Mouse (Mus musculus) WW6 (cell line): ENCODE data around the gene Ide.

Experiments
- DNase-seq: peaks from one replicate; pipeline ENCODE4 v3.0.0-alpha.2; 2013; ENCODE audit warnings: low read depth, low spot score

Ide gene

GRCm38 (mm10) chr19:37337752-37338151 is at the start of gene Ide:
Ide (minus strand) TSS chr19:37337852.
- DNase-seq = no peak

- DNase-seq = no peak
Measured at GRCm38 (mm10) chr19:37386126-37386525, 48.5 kb upstream of the Ide start.

GRCm38 (mm10) chr19:37378816-37379215 is 41.2 kb upstream of the Ide start:
- DNase-seq = no peak

GRCm38 (mm10) chr19:37377404-37377990 is 39.8 kb upstream of the Ide start:
- DNase-seq = no peak

- DNase-seq = no peak
Measured at GRCm38 (mm10) chr19:37376841-37377240, 39.2 kb upstream of the Ide start.

- peak; percentile 86 for DNase-seq
Measured at GRCm38 (mm10) chr19:37375755-37376615, 38.3 kb upstream of the Ide start, which contains the start of gene Kif11. Kif11 (plus strand) TSS chr19:37376403.

GRCm38 (mm10) chr19:37374941-37375754 is 37.5 kb upstream of the Ide start:
- DNase-seq = no peak

- DNase-seq = no peak
Measured at GRCm38 (mm10) chr19:37370356-37370755, 32.7 kb upstream of the Ide start.

- DNase-seq = no peak
Measured at GRCm38 (mm10) chr19:37369921-37370320, 32.3 kb upstream of the Ide start.

GRCm38 (mm10) chr19:37368990-37369389 is 31.3 kb upstream of the Ide start:
- DNase-seq = no peak

- no peak for DNase-seq
Measured at GRCm38 (mm10) chr19:37363128-37363939, 25.7 kb upstream of the Ide start.

GRCm38 (mm10) chr19:37362545-37362944 is 24.9 kb upstream of the Ide start:
- DNase-seq = peak; percentile 31

- DNase-seq = no peak
Measured at GRCm38 (mm10) chr19:37360044-37360443, 22.4 kb upstream of the Ide start.

- no peak for DNase-seq
Measured at GRCm38 (mm10) chr19:37353331-37353730, 15.7 kb upstream of the Ide start.

- DNase-seq = no peak
Measured at GRCm38 (mm10) chr19:37352756-37353155, 15.1 kb upstream of the Ide start.

GRCm38 (mm10) chr19:37348952-37349351 is 11.3 kb upstream of the Ide start:
- no peak for DNase-seq

GRCm38 (mm10) chr19:37348331-37348730 is 10.7 kb upstream of the Ide start:
- no peak for DNase-seq

- no peak for DNase-seq
Measured at GRCm38 (mm10) chr19:37346258-37346657, 8.6 kb upstream of the Ide start.

- no peak for DNase-seq
Measured at GRCm38 (mm10) chr19:37343899-37344298, 6.2 kb upstream of the Ide start.

- DNase-seq = no peak
Measured at GRCm38 (mm10) chr19:37340931-37341330, 3.3 kb upstream of the Ide start.

- no peak for DNase-seq
Measured at GRCm38 (mm10) chr19:37340495-37340894, 2.8 kb upstream of the Ide start.
